Mouse (Mus musculus) left cerebral cortex, adult 2 months (tissue): ENCODE results near the gene Vps13a. TPM values are rescaled to one million over a fixed set of nuclear protein-coding genes. Genes with fewer than 3 reads are reported as not detected.
"Not testable (repeated sequence)": the region's sequence is repeated elsewhere in the genome, so short reads cannot be mapped to it uniquely, and the experiment has no call there.

Source experiments
- DNase-seq, 2 experiments: peaks; one replicate each; pipeline ENCODE4 v3.0.0; 2021 to 2022; ENCODE audit warnings: low spot score in 2 of 2, mixed read lengths in 1 of 2; ENCODE audit errors: extremely low spot score in 1 of 2
- H3K27ac ChIP-seq: fragments of 200-600 bp; 2 replicates; pipeline ENCODE4 v1.8.1; 2022
- H3K4me3 ChIP-seq: fragments of 200-600 bp; 2 replicates; pipeline ENCODE4 v1.8.1; 2022
- CTCF ChIP-seq: fragments of 200-600 bp; IDR thresholded peaks from 2 replicates; pipeline ENCODE4 v1.8.1; 2022; ENCODE audit warnings: antibody characterized with exemption, mild to moderate bottlenecking, moderate library complexity
- intact Hi-C: fragments of 180-260 bp; cut with DNase I; formaldehyde crosslinking; loops from one replicate; pipeline ENCODE4 v1.15.1; 2025
- total RNA-seq, 2 experiments: library from RNA; stranded (reverse); gene quantifications; 2 replicates each; pipeline ENCODE4 v1.2.3; 2021

The Vps13a gene
- total RNA-seq, 2 experiments from 2014 or later: 83.8 to 86.7 TPM

DNA sequence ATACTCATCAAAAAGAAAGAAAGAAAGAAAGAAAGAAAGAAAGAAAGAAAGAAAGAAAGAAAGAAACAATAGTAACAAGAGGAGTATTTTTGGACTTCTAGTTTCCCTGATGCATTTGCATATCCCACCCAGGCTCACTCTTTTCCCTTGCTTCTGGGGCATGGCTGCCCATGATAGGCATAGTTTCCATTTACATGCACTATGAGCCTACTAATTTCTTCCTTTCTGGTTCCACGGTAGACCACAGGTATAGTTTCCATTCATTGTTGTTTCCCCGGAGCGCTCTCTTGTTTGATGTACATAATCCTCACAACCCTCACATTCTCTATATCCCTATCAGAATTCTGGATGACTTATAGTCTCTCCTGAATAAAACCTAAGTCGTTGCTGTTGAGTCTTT is 9.2 kb upstream of the Vps13a start:
- intact Hi-C loops: loop anchor here (10.0 kb wide), 1 partner anchor 425 kb away; no protein-coding TSS in a partner anchor
- TF ChIP-seq CTCF: no peak
- Histone ChIP-seq H3K4me3 (no peak overlapping the region), H3K27ac (no peak overlapping the region)
- no peak for DNase-seq

GRCm38 (mm10) chr19:16784879-16785278 is 4.1 kb upstream of the Vps13a start:
- Histone ChIP-seq H3K4me3 (no peak overlapping the region), H3K27ac (no peak overlapping the region)
- intact Hi-C loops: loop anchor here (10.0 kb wide), 1 partner anchor 420 kb away; no protein-coding TSS in a partner anchor
- DNase-seq: no peak
- TF ChIP-seq CTCF: peak; percentile 73

DNA sequence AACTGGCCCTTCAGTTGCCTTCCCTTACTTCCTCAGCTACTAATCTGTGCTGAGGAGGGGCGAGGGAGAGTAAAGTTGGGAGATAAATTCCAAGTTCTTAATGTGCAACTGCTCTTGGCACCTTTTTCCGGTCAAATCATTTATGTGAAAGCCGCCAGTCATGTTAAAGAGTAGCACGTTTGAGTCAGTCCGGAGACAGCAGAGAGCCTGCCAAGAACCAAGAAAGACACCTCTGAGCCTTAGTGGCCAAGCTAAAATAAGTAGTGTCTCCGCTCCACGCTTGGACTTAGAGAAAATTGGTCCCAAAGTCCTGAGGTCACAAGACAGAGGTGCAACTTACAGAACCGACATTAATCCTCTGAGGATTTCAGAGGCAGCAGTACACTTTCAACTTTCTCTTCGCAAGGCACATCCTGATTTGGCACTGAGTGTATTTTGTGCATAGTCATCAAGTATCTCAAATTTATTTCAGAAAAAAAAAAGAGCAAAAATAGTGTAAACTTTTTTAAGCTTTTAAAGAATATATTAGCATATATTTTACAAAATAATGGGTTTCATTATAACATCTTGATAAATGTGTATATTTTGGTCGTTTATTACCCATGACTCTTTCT is 780 bp upstream of the Vps13a start:
- no peak for DNase-seq
- intact Hi-C loops: loop anchor here (10.0 kb wide), 1 partner anchor 417 kb away; no protein-coding TSS in a partner anchor
- H3K27ac ChIP-seq: no peak overlapping the region
- no peak for TF ChIP-seq CTCF
- H3K4me3 ChIP-seq: peak overlapping the region; percentile 100

GRCm38 (mm10) chr19:16780251-16780783 is 416 bp downstream of the Vps13a start:
- peak; percentile 47 to 58 for DNase-seq
- intact Hi-C loops: loop anchor here (10.0 kb wide), 1 partner anchor 416 kb away; no protein-coding TSS in a partner anchor
- H3K27ac ChIP-seq: peak overlapping the region; percentile 95
- peak overlapping the region; percentile 100 for H3K4me3 ChIP-seq
- TF ChIP-seq CTCF: no peak

- no peak for DNase-seq
- intact Hi-C loops: loop anchor here (10.0 kb wide), 1 partner anchor 415 kb away; no protein-coding TSS in a partner anchor
- peak overlapping the region; percentile 100 for H3K4me3 ChIP-seq
- no peak for TF ChIP-seq CTCF
- peak overlapping the region; percentile 95; the same call in 1 of the 2 replicates for H3K27ac ChIP-seq
Measured at GRCm38 (mm10) chr19:16779786-16780185, 947 bp downstream of the Vps13a start.

- intact Hi-C loops: no loop called here
- DNase-seq: no peak
- Histone ChIP-seq H3K27ac (no peak overlapping the region), H3K4me3 (peak overlapping the region; percentile 100)
- no peak for TF ChIP-seq CTCF
Measured at GRCm38 (mm10) chr19:16779281-16779680, 1.5 kb downstream of the Vps13a start.

- Histone ChIP-seq H3K4me3 (no peak overlapping the region), H3K27ac (no peak overlapping the region)
- intact Hi-C loops: no loop called here
- DNase-seq: no peak
- no peak for TF ChIP-seq CTCF
Measured at GRCm38 (mm10) chr19:16778578-16778977, 2.2 kb downstream of the Vps13a start.

- H3K27ac ChIP-seq: no peak overlapping the region
- H3K4me3 ChIP-seq: no peak overlapping the region
- TF ChIP-seq CTCF: no peak
- intact Hi-C loops: no loop called here
- no peak for DNase-seq
Measured at GRCm38 (mm10) chr19:16777901-16778300, 2.8 kb downstream of the Vps13a start.

- H3K4me3 ChIP-seq, intact Hi-C loops, DNase-seq, H3K27ac ChIP-seq: not testable (repeated sequence)
Measured at GRCm38 (mm10) chr19:16777391-16777790, 3.3 kb downstream of the Vps13a start.

- TF ChIP-seq CTCF: no peak; the same call in 1 of the 2 replicates
- no peak for DNase-seq
- intact Hi-C loops: no loop called here
- no peak overlapping the region for H3K27ac ChIP-seq
- no peak overlapping the region for H3K4me3 ChIP-seq
Measured at GRCm38 (mm10) chr19:16773237-16774016, 7.3 kb downstream of the Vps13a start.

DNA sequence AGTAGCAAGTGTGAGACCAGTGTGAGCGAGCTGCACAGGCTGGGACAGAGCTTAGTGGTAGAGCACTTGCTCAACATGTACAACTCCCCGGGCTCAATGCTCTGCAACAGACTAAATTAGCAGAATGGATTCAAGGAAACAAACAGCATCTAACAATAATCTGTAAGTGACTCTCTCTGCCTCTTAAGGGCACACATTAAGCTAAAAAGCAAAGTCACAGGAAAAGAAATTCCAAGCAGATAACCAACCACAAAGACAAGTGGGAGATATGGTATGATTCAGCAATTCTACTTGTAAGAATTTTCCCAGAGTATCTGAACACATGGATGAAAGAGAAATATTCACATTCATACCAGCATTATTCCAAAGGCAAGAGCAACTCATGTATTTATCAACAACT is 13.3 kb downstream of the Vps13a start:
- Histone ChIP-seq H3K27ac (no peak overlapping the region), H3K4me3 (no peak overlapping the region)
- intact Hi-C loops: no loop called here
- DNase-seq: no peak
- TF ChIP-seq CTCF: no peak

- DNase-seq, H3K27ac ChIP-seq, H3K4me3 ChIP-seq, intact Hi-C loops: not testable (repeated sequence)
Measured at GRCm38 (mm10) chr19:16757439-16757838, 23.3 kb downstream of the Vps13a start.
